Mouse (Mus musculus) urinary bladder, adult 18-20 months (tissue): ENCODE measurements around the gene Dffb.
"Not testable (repeated sequence)": the region's sequence is repeated elsewhere in the genome, so short reads cannot be mapped to it uniquely, and the experiment has no call there.

ENCODE experiments used
- DNase-seq, 2 experiments: peaks; one replicate each; pipeline ENCODE4 v3.0.0; 2022; ENCODE audit warnings: low spot score in 2 of 2, mixed read lengths in 2 of 2

The Dffb gene

GRCm38 (mm10) chr4:153966651-153967050, 8.3 kb downstream of the Dffb start:
- no peak for DNase-seq

- DNase-seq = no peak
Measured at GRCm38 (mm10) chr4:153962631-153963030, 12.3 kb downstream of the Dffb start.

- DNase-seq = no peak
Measured at GRCm38 (mm10) chr4:153957444-153958250, 17.3 kb downstream of the Dffb start.

GRCm38 (mm10) chr4:153956569-153957405, 18.1 kb downstream of the Dffb start, which contains the start of gene A430005L14Rik:
A430005L14Rik (plus strand) TSS chr4:153957237.
- DNase-seq = peak; percentile 90 to 95

GRCm38 (mm10) chr4:153955651-153956050, 19.3 kb downstream of the Dffb start:
- no peak for DNase-seq

- no peak for DNase-seq
Measured at GRCm38 (mm10) chr4:153951692-153952091, 23.2 kb downstream of the Dffb start.

GRCm38 (mm10) chr4:153951150-153951549, 23.8 kb downstream of the Dffb start:
- no peak for DNase-seq

- no peak for DNase-seq
Measured at GRCm38 (mm10) chr4:153950372-153950771, 24.6 kb downstream of the Dffb start.

GRCm38 (mm10) chr4:153945741-153946140, 29.2 kb downstream of the Dffb start:
- DNase-seq = no peak

- DNase-seq = no peak
Measured at GRCm38 (mm10) chr4:153944261-153944660, 30.7 kb downstream of the Dffb start.

- DNase-seq = peak in 1 of 2 experiments; percentile 18
Measured at GRCm38 (mm10) chr4:153943243-153943642, 31.7 kb downstream of the Dffb start.

GRCm38 (mm10) chr4:153929921-153930320, 45.0 kb downstream of the Dffb start:
- DNase-seq = no peak

GRCm38 (mm10) chr4:153929425-153929824, 45.5 kb downstream of the Dffb start:
- no peak for DNase-seq

GRCm38 (mm10) chr4:153928772-153929299, 46.1 kb downstream of the Dffb start:
- DNase-seq = no peak

- DNase-seq = not testable (repeated sequence)
Measured at GRCm38 (mm10) chr4:153922090-153922489, 52.8 kb downstream of the Dffb start.

- DNase-seq = no peak
Measured at GRCm38 (mm10) chr4:153920517-153921233, 54.3 kb downstream of the Dffb start.

GRCm38 (mm10) chr4:153917773-153918500, 57.0 kb downstream of the Dffb start:
- no peak for DNase-seq
